22 mouse cellular contexts compared by ENCODE assay signal in the genomic region with DNA sequence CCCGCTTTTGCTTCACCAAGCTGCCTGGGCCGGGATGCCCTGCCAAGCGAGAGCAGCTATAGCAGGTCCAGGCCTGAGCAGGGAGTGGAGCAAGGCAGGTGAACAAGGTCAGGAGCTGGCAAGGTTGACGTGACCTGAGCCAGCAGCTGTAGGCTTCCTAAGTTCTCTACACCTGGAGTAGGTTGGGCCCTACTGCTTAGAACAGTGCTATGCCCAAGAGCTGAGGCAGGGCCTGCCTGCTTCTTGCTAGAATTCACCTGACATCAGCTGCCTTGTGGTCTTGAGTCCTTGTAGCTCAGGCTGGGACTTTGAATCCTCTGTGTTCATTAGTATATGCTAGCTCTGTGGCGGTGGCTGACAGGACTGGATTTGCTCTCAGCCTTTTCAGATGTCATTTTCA. TPM values are rescaled to one million over a fixed set of nuclear protein-coding genes. Genes with fewer than 3 reads are reported as not detected.
DNase-seq lines count a peak whose midpoint lies in the region; ATAC-seq lines count a peak whose summit lies in the region.
"Had no signal": no experiment of that assay in that cellular context is flagged by ENCODE, and none has a peak within 500 bp of the region (broad histone marks: within the 10 kb centered on the region; RNA-seq: fewer than 3 reads in every experiment).

Il1r2 (plus strand) TSS at position 301 of the 400 bp plus-strand sequence.

- H3K36me3 ChIP-seq in hindbrain, embryonic 10.5 days: no peaks in the 10 kb centered on the region
- H3K36me3 ChIP-seq in hindbrain, embryonic 11.5 days (ENCODE audit: control insufficient read depth, insufficient read depth, low read length): no peaks in the 10 kb centered on the region
- no peaks in the 10 kb centered on the region for H3K36me3 ChIP-seq in stomach, embryonic 16.5 days (ENCODE audit: control insufficient read depth, insufficient read depth, low read length)
- H3K36me3 ChIP-seq: embryonic facial prominence, embryonic 13.5 days; heart, embryonic 10.5 days had no signal

- no peak within 1 kb of the TSS for H3K4me2 ChIP-seq in hindbrain, embryonic 11.5 days (replicated peaks; ENCODE audit: low read depth, low read length)
- no peak within 1 kb of the TSS for H3K4me2 ChIP-seq in stomach, embryonic 16.5 days (ENCODE audit: low read depth, low read length)
- H3K4me2 ChIP-seq: embryonic facial prominence, embryonic 13.5 days; forebrain, embryonic 13.5 days; hindbrain, embryonic 14.5 days had no signal

- H3K27ac ChIP-seq in hindbrain, embryonic 10.5 days: peak within 1 kb of the TSS; percentile 53; the same call in 1 of the 2 replicates
- H3K27ac ChIP-seq in hindbrain, embryonic 11.5 days (ENCODE audit: low read depth, low read length): no peak within 1 kb of the TSS
- H3K27ac ChIP-seq in stomach, embryonic 16.5 days (ENCODE audit: low read length): no peak within 1 kb of the TSS
- H3K27ac ChIP-seq: embryonic facial prominence, embryonic 13.5 days; forebrain, embryonic 13.5 days; heart, embryonic 10.5 days; hindbrain, embryonic 14.5 days had no signal

- peaks cover 18% of the 10 kb centered on the region for H3K4me1 ChIP-seq in hindbrain, embryonic 10.5 days (replicated peaks)
- 0 out of 2 replicates have a peak, but pooled peaks cover 3% of the 10 kb centered on the region for H3K4me1 ChIP-seq in hindbrain, embryonic 11.5 days (replicated peaks; ENCODE audit: control insufficient read depth, insufficient read depth, low read length)
- no peaks in the 10 kb centered on the region for H3K4me1 ChIP-seq in stomach, embryonic 16.5 days (ENCODE audit: control insufficient read depth, insufficient read depth, low read length)
- H3K4me1 ChIP-seq: embryonic facial prominence, embryonic 13.5 days; forebrain, embryonic 13.5 days; heart, embryonic 10.5 days had no signal

- no peaks in the 10 kb centered on the region for H3K27me3 ChIP-seq in hindbrain, embryonic 10.5 days (ENCODE audit: insufficient read depth, poor library complexity, severe bottlenecking)
- no peaks in the 10 kb centered on the region for H3K27me3 ChIP-seq in hindbrain, embryonic 11.5 days (ENCODE audit: control insufficient read depth, insufficient read depth, low read length)
- no peaks in the 10 kb centered on the region for H3K27me3 ChIP-seq in stomach, embryonic 16.5 days (ENCODE audit: control insufficient read depth, insufficient read depth, low read length)
- H3K27me3 ChIP-seq: embryonic facial prominence, embryonic 13.5 days; forebrain, embryonic 13.5 days had no signal

- no peak within 1 kb of the TSS for H3K4me3 ChIP-seq in hindbrain, embryonic 10.5 days
- no peak within 1 kb of the TSS for H3K4me3 ChIP-seq in hindbrain, embryonic 11.5 days (ENCODE audit: low read depth, low read length)
- H3K4me3 ChIP-seq in stomach, embryonic 16.5 days (replicated peaks; ENCODE audit: low read length): no peak within 1 kb of the TSS
- H3K4me3 ChIP-seq: embryonic facial prominence, embryonic 13.5 days; forebrain, embryonic 13.5 days; heart, embryonic 10.5 days had no signal

- no peak for DNase-seq in hindbrain, embryonic 10.5 days (ENCODE audit: low spot score)
- no peak for DNase-seq in hindbrain, embryonic 11.5 days (ENCODE audit: low spot score)
- DNase-seq in urinary bladder, postnatal 14 days (ENCODE audit: low spot score): peak; percentile 14
- no peak for DNase-seq in urinary bladder, postnatal 10 days (ENCODE audit: low spot score)
- DNase-seq in gonadal fat pad, adult 2 months (ENCODE audit: low read depth): peak; percentile 59
- DNase-seq in retina, postnatal 1 day: no peak
- no peak for DNase-seq in testis, postnatal 10 days (ENCODE audit: low spot score)
- DNase-seq: adrenal gland, postnatal 14 days; B cell, adult 2 months; cerebellum, adult 18-20 months; cerebellum, adult 9-11 months; cerebellum, postnatal 36 days; forebrain, postnatal 0 days; gastrocnemius, postnatal 36 days; heart, adult 18-20 months; heart, postnatal 10 days; heart, postnatal 4 days had no signal

- no peak for ATAC-seq in hindbrain, embryonic 11.5 days (ENCODE audit: low FRiP score)
- ATAC-seq in stomach, embryonic 16.5 days (ENCODE audit: insufficient read depth, low FRiP score): no peak
- ATAC-seq: forebrain, embryonic 13.5 days; forebrain, postnatal 0 days had no signal

- no peak within 1 kb of the TSS for H3K9ac ChIP-seq in hindbrain, embryonic 11.5 days (ENCODE audit: low read depth, low read length)
- H3K9ac ChIP-seq in stomach, embryonic 16.5 days (ENCODE audit: low read length): no peak within 1 kb of the TSS
- H3K9ac ChIP-seq: embryonic facial prominence, embryonic 13.5 days; forebrain, embryonic 13.5 days; forebrain, postnatal 0 days; hindbrain, embryonic 14.5 days had no signal

- H3K9me3 ChIP-seq in hindbrain, embryonic 10.5 days: no peaks in the 10 kb centered on the region
- H3K9me3 ChIP-seq in hindbrain, embryonic 11.5 days (ENCODE audit: control insufficient read depth, low read length): no peaks in the 10 kb centered on the region
- H3K9me3 ChIP-seq in stomach, embryonic 16.5 days (replicated peaks; ENCODE audit: control insufficient read depth, low read length): no peaks in the 10 kb centered on the region
- H3K9me3 ChIP-seq: embryonic facial prominence, embryonic 13.5 days; forebrain, embryonic 13.5 days; heart, embryonic 10.5 days had no signal

- WGBS in hindbrain, embryonic 10.5 days: 87% methylated on average over 5 of the region's 5 CpGs
- 90% methylated on average over 5 of the region's 5 CpGs for WGBS in hindbrain, embryonic 11.5 days
- WGBS in stomach, embryonic 16.5 days: 85% methylated on average over 5 of the region's 5 CpGs

RNA-seq across cellular contexts. Expression of gene Il1r2, which starts in this region (rescaled TPM):
- 0.27 TPM in 1 of 2 replicates, not detected in the other for polyA plus RNA-seq in hindbrain, embryonic 10.5 days (2016; fragmentation: Nextera tagmentation; extraction: Ambion mirVana)
- 0.27 TPM in 1 of 2 replicates, not detected in the other for polyA plus RNA-seq in hindbrain, embryonic 11.5 days (2014; fragmentation: Nextera tagmentation; extraction: Ambion mirVana)
- polyA plus RNA-seq in gonadal fat pad, adult 2 months (2012; rRNA removed): 0.19 TPM in 1 of 2 replicates, not detected in the other
- polyA plus RNA-seq in stomach, embryonic 16.5 days (2015; fragmentation: Nextera tagmentation; extraction: Ambion mirVana): 14.1 and 28.0 TPM in 2 replicates

Comparison
In these comparisons a context has a peak if more than half of its experiments do, and no peak if none do; other contexts are left out.
1. RNA of gene Il1r2 (polyA plus RNA-seq): 14.1 to 28.0 TPM in stomach, embryonic 16.5 days; 0.27 TPM in hindbrain, embryonic 10.5 days, 0.19 TPM in gonadal fat pad, adult 2 months and 0.27 TPM in hindbrain, embryonic 11.5 days; every median in the first group is over 10 times any median in the second.
2. Peak in DNase-seq in gonadal fat pad, adult 2 months; RNA of the gene not detected or under 1 TPM.